In the genomic region with DNA sequence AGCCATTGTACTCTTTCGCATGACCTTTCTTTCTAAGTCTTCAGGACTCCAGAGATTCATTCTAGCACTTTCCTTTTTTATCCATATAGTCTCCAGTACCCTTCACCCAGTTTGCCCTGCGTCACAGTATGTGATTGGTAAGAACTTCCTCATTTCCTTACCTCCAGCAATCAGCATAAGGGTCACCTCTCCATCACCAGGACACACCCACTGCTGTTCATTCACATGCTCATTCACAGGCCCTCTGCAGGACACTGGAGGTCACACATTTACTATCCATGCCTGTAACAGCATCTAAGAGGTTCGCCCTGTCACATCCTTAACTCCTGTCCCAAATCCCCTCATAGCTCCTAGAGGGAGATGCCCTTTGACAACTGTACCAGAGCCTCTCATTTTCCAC, we compare ENCODE assay signal across 13 mouse cellular contexts. TPM values are rescaled to one million over a fixed set of nuclear protein-coding genes. Genes with fewer than 3 reads are reported as not detected.
DNase-seq lines count a peak whose midpoint lies in the region; ATAC-seq and TF ChIP-seq lines count a peak whose summit lies in the region.
"Had no signal": no experiment of that assay in that cellular context is flagged by ENCODE, and none has a peak within 500 bp of the region (broad histone marks: within the 10 kb centered on the region; RNA-seq: fewer than 3 reads in every experiment).

No protein-coding gene starts in this region.

- TF ChIP-seq CTCF in heart, postnatal 0 days (IDR thresholded peaks at IDR 0.05; ENCODE audit: low read depth) = 0 out of 2 replicates have a peak, but pooled peaks have one; percentile 9
- TF ChIP-seq CTCF in ES-Bruce4 (IDR thresholded peaks at IDR 0.05; ENCODE audit: low read depth, low read length) = no peak
- no peak for TF ChIP-seq CTCF in left cerebral cortex, adult 2 months (IDR thresholded peaks at IDR 0.05)

- no peaks in the 10 kb centered on the region for H3K4me1 ChIP-seq in heart, postnatal 0 days (ENCODE audit: control insufficient read depth, insufficient read depth)
- H3K4me1 ChIP-seq in ES-Bruce4 (ENCODE audit: control insufficient read depth, insufficient read depth, low read length) = peaks cover 5% of the 10 kb centered on the region
- H3K4me1 ChIP-seq: limb, embryonic 10.5 days; midbrain, embryonic 12.5 days had no signal

- no peak overlapping the region for H3K9ac ChIP-seq in heart, postnatal 0 days (replicated peaks; ENCODE audit: low read depth, low read length)
- H3K9ac ChIP-seq in ES-Bruce4 (ENCODE audit: low read depth, poor library complexity, severe bottlenecking) = no peak overlapping the region
- H3K9ac ChIP-seq: midbrain, embryonic 12.5 days had no signal

- H3K4me3 ChIP-seq in heart, postnatal 0 days (ENCODE audit: low read depth, low read length) = no peak overlapping the region
- no peak overlapping the region for H3K4me3 ChIP-seq in ES-Bruce4 (ENCODE audit: low read depth, low read length)
- no peak overlapping the region for H3K4me3 ChIP-seq in left cerebral cortex, adult 2 months
- H3K4me3 ChIP-seq: limb, embryonic 10.5 days; midbrain, embryonic 12.5 days had no signal

- no peak for TF ChIP-seq EP300 in heart, postnatal 0 days (IDR thresholded peaks at IDR 0.05; ENCODE audit: low read depth)
- TF ChIP-seq EP300 in ES-Bruce4 (IDR thresholded peaks at IDR 0.05; ENCODE audit: insufficient read depth, low read depth, low read length) = peak; percentile 64; the same call in 1 of the 2 replicates

- no peaks in the 10 kb centered on the region for H3K9me3 ChIP-seq in heart, postnatal 0 days (replicated peaks; ENCODE audit: control insufficient read depth, low read length)
- H3K9me3 ChIP-seq in ES-Bruce4 (replicated peaks; ENCODE audit: control insufficient read depth, insufficient read depth, low read length, poor library complexity, severe bottlenecking) = peaks cover 3% of the 10 kb centered on the region; the same call in 1 of the 2 replicates
- H3K9me3 ChIP-seq: limb, embryonic 10.5 days; midbrain, embryonic 12.5 days had no signal

- no peak for ATAC-seq in heart, postnatal 0 days (ENCODE audit: insufficient read depth, low read depth)
- peak; percentile 47 to 78 for ATAC-seq in hematopoietic stem cell, adult 5-6 weeks (replicated peaks in 1 of 2; ENCODE audit: insufficient read depth in 1 of 2, low FRiP score in 2 of 2, low TSS enrichment in 1 of 2, low read depth in 1 of 2, poor library complexity in 2 of 2, severe bottlenecking in 2 of 2)
- peak; percentile 89 for ATAC-seq in megakaryocyte progenitor cell, adult 5-6 weeks (replicated peaks; ENCODE audit: poor library complexity)

- no peak overlapping the region for H3K4me2 ChIP-seq in heart, postnatal 0 days (ENCODE audit: low read depth, low read length)
- H3K4me2 ChIP-seq: midbrain, embryonic 12.5 days had no signal

- H3K36me3 ChIP-seq in heart, postnatal 0 days (replicated peaks; ENCODE audit: control insufficient read depth, insufficient read depth, low read length) = no peaks in the 10 kb centered on the region
- no peaks in the 10 kb centered on the region for H3K36me3 ChIP-seq in ES-Bruce4 (ENCODE audit: control insufficient read depth, insufficient read depth, low read length, poor library complexity, severe bottlenecking)
- H3K36me3 ChIP-seq: limb, embryonic 10.5 days; midbrain, embryonic 12.5 days had no signal

- TF ChIP-seq POLR2A in ES-Bruce4 (IDR thresholded peaks at IDR 0.05; ENCODE audit: insufficient read depth, low read length) = no peak

- no peak for DNase-seq in heart, postnatal 0 days (ENCODE audit: low spot score)
- no peak for DNase-seq in heart, postnatal 36 days
- no peak for DNase-seq in testis, postnatal 14 days (ENCODE audit: low spot score)
- DNase-seq in left cerebral cortex, adult 2 months (ENCODE audit: extremely low spot score in 1 of 2, low spot score in 2 of 2) = no peak
- no peak for DNase-seq in cerebellum, adult 18-20 months
- DNase-seq: cerebellum, postnatal 36 days; kidney, postnatal 25 days; thymus, postnatal 4 days had no signal

- 79% methylated on average over 3 of the region's 3 CpGs for WGBS in heart, postnatal 0 days

- intact Hi-C loops in heart, postnatal 36 days (cut with DNase I) = no loop called here
- intact Hi-C loops in left cerebral cortex, adult 2 months (cut with DNase I) = no loop called here

- H3K27me3 ChIP-seq in heart, postnatal 0 days (ENCODE audit: control insufficient read depth, insufficient read depth, low read length) = no peaks in the 10 kb centered on the region
- no peaks in the 10 kb centered on the region for H3K27me3 ChIP-seq in ES-Bruce4 (ENCODE audit: control insufficient read depth, insufficient read depth, low read length, poor library complexity, severe bottlenecking)
- H3K27me3 ChIP-seq: midbrain, embryonic 12.5 days had no signal

- H3K27ac ChIP-seq in heart, postnatal 0 days (ENCODE audit: low read depth) = no peak overlapping the region
- H3K27ac ChIP-seq in ES-Bruce4 (ENCODE audit: insufficient read depth, low read length) = no peak overlapping the region
- no peak overlapping the region for H3K27ac ChIP-seq in left cerebral cortex, adult 2 months
- H3K27ac ChIP-seq: limb, embryonic 10.5 days; midbrain, embryonic 12.5 days had no signal

RNA-seq across cellular contexts. Expression of a gene that starts 7.5 kb away (rescaled TPM):
- 7.3 and 8.0 TPM in 2 replicates for total RNA-seq in heart, postnatal 0 days (2014; rRNA removed; ENCODE audit: low replicate concordance)
- polyA plus RNA-seq in heart, postnatal 0 days (2015; fragmentation: Nextera tagmentation; extraction: Ambion mirVana) = 27.9 and 28.8 TPM in 2 replicates
- total RNA-seq in heart, postnatal 36 days (2021) = 10 to 100 TPM; 25.5 to 25.6 TPM
- 76.5 and 84.3 TPM in 2 replicates for polyA plus RNA-seq in ES-Bruce4 (2011; ENCODE audit: insufficient read depth, insufficient read length, low read depth, missing spikeins)
- 57.2 and 79.3 TPM in 2 replicates for total RNA-seq in hematopoietic stem cell, adult 5-6 weeks (2017)
- total RNA-seq in megakaryocyte progenitor cell, adult 5-6 weeks (2015) = 20.2 and 27.8 TPM in 2 replicates
- total RNA-seq in megakaryocyte progenitor cell, adult 5-6 weeks (2017) = 51.0 and 76.7 TPM in 2 replicates
- 10 to 100 TPM; 86.8 to 92.8 TPM for total RNA-seq in left cerebral cortex, adult 2 months (2021)
